Mouse (Mus musculus) kidney, embryonic 14.5 days (tissue): ENCODE results near the gene Ankrd33b. TPM values are rescaled to one million over a fixed set of nuclear protein-coding genes. Genes with fewer than 3 reads are reported as not detected.

ENCODE experiments used
- polyA plus RNA-seq: library from polyadenylated mRNA; unstranded; fragments of >200 nt; fragmentation: Nextera tagmentation; extraction: Ambion mirVana; gene quantifications from 2 replicates; pipeline ENCODE4 v1.2.1, GENCODE M21; 2014

Gene Ankrd33b
- polyA plus RNA-seq, 1 experiment from 2014 or later, result 3.7 TPM

Other genes starting within 250 kb of the Ankrd33b start
- gene Dap, start 143.4 kb downstream of the Ankrd33b start, polyA plus RNA-seq, result 87.1 and 96.9 TPM in 2 replicates
- 3.8 and 3.9 TPM in 2 replicates for gene Ropn1l, start 86.0 kb upstream of the Ankrd33b start, polyA plus RNA-seq
- gene March6, start 163.3 kb upstream of the Ankrd33b start, polyA plus RNA-seq, result 21.5 and 42.4 TPM in 2 replicates
- 5.5 and 5.9 TPM in 2 replicates for gene Cmbl, start 197.7 kb upstream of the Ankrd33b start, polyA plus RNA-seq
- gene Cct5, start 234.1 kb upstream of the Ankrd33b start, polyA plus RNA-seq, result 639 and 654 TPM in 2 replicates
- 12.3 and 13.1 TPM in 2 replicates for gene Fam173b, start 234.1 kb upstream of the Ankrd33b start, polyA plus RNA-seq